Mouse (Mus musculus): ENCODE data around the gene Cpa5.

DNA sequence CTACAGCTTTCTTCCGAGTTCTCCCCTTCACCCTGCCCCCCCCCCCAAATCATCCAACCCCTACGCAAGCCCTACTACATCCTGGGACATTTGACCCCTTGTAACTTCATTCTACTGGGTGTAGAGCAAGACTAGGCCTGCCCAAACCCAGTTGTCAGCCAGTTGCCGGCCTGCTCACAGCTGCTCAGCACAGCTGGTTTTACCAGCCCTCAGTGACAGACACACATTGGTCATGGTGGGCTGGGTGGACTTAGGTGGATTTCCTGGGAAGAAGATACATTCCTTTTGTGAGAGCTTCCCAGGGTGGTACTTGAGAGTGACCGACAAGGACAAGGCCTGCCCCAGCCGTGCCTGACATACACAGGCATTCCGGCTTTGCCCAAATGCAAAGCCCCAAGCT lies 10.2 kb downstream of the Cpa5 start:
- TF ChIP-seq CTCF (IDR thresholded peaks at IDR 0.05; ENCODE audit: insufficient read depth, low read length) (no peak), POLR2A (IDR thresholded peaks at IDR 0.05; ENCODE audit: borderline replicate concordance, extremely low read depth, low read depth, low read length) (no peak)
